In the genomic region with DNA sequence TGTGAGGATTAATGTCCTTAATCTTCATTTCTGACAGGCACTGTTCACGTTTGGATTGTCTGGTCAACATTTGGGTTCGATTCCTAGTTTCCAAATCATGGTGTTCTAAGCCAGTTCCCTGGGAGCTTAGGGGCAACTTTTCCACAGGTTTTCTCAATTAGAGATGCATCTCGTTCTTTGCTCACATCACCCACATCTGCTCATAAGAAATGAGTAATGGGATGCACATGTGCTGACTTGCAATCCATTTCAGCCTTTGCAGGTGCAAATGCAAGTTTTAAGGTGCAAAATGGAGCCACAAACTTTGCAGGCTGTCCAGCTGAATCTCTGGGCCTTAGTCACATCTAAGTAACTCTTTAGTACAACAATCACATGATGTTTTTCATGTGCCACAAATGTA, we compare ENCODE assay signal across 17 mouse cellular contexts.
"Had no signal": no experiment of that assay in that cellular context is flagged by ENCODE, and none has a peak within 500 bp of the region (broad histone marks: within the 10 kb centered on the region; RNA-seq: fewer than 3 reads in every experiment).

No protein-coding gene starts in this region.

- H3K36me3 ChIP-seq: limb, embryonic 15.5 days; liver, embryonic 12.5 days; midbrain, embryonic 12.5 days; neural tube, embryonic 13.5 days had no signal

- H3K4me2 ChIP-seq: limb, embryonic 15.5 days; liver, embryonic 12.5 days; lung, embryonic 14.5 days; midbrain, embryonic 12.5 days; neural tube, embryonic 13.5 days had no signal

- H3K9me3 ChIP-seq: limb, embryonic 15.5 days; liver, embryonic 12.5 days; midbrain, embryonic 12.5 days; neural tube, embryonic 13.5 days had no signal

- ATAC-seq: liver, embryonic 12.5 days; midbrain, embryonic 16.5 days had no signal

- H3K4me1 ChIP-seq: limb, embryonic 15.5 days; liver, embryonic 12.5 days; midbrain, embryonic 12.5 days; neural tube, embryonic 13.5 days had no signal

- H3K27ac ChIP-seq: limb, embryonic 15.5 days; liver, embryonic 12.5 days; midbrain, embryonic 12.5 days; neural tube, embryonic 13.5 days had no signal

- H3K4me3 ChIP-seq: limb, embryonic 15.5 days; liver, embryonic 12.5 days; midbrain, embryonic 12.5 days; neural tube, embryonic 13.5 days had no signal

- DNase-seq: kidney, adult 2 months; kidney, postnatal 25 days; layer of hippocampus, adult 9-11 months; layer of hippocampus, postnatal 36 days; lung, embryonic 14.5 days; lung, postnatal 10 days; lung, postnatal 4 days; retina, postnatal 1 day; right cerebral cortex, postnatal 4 days; spleen, adult 18-20 months; thymus, adult 18-20 months; thymus, postnatal 25 days had no signal

- H3K27me3 ChIP-seq: limb, embryonic 15.5 days; liver, embryonic 12.5 days; midbrain, embryonic 12.5 days; neural tube, embryonic 13.5 days had no signal

- H3K9ac ChIP-seq: limb, embryonic 15.5 days; liver, embryonic 12.5 days; lung, embryonic 14.5 days; midbrain, embryonic 12.5 days; neural tube, embryonic 13.5 days had no signal
